Mouse (Mus musculus) adrenal gland, adult 10 weeks (tissue): ENCODE results near the gene Vmn1r19. TPM values are rescaled to one million over a fixed set of nuclear protein-coding genes. Genes with fewer than 3 reads are reported as not detected.

Source experiments
- polyA plus RNA-seq: library from polyadenylated mRNA; stranded (reverse); fragments of 350-450 nt; fragmentation: Illumina TruSeq; extraction: RNeasy Lipid Tissue Mini Kit (QIAGEN cat#74804); gene quantifications from one replicate; pipeline ENCODE4 v1.2.3, GENCODE M21; 2014; ENCODE audit warnings: low read depth, low replicate concordance

Vmn1r19 gene
- not detected for polyA plus RNA-seq

DNA sequence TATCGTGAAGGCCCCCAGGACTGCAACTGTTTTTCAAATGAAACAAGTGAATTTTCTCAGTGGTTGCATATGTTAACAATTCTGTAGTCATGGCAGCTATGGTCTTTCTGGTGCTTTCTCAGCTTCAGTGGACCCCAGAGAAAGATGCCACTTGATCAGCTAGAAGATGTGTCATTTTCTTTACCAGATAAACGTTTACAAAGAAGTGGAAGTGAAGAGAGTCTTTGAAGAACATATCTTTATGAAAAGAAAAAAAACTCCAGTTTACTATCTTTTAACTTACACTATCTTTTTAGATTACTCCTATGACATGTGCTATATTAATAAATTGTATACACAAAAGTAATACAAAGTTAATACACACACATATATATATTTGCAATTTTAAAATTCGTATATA, at the start of gene Vmn1r19:
Gene Vmn1r19, plus strand, starts transcription at position 301 of the 400 bp plus-strand sequence.

DNA sequence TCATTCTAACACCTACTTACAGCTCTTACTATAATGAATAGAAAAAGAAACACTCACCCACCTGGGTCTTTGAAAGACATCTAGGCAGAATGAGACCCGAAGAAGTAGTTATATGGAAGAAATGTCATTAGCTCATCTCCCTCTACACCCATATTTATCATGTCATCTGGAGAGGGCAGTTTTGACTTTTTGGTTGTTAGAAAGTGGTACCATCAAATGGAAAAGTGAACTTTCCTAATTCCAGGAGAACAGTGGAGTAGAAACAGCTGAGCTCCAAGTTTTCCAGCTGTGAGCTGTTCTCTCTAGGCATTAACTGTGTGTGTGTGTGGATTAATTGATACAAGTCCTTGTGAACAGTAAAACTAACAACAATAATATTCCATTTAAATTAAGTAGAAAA, 40.0 kb upstream of the Vmn1r19 start, which contains the start of gene Vmn1r17:
Gene Vmn1r17, minus strand, starts transcription at position 101 of the 400 bp plus-strand sequence.

DNA sequence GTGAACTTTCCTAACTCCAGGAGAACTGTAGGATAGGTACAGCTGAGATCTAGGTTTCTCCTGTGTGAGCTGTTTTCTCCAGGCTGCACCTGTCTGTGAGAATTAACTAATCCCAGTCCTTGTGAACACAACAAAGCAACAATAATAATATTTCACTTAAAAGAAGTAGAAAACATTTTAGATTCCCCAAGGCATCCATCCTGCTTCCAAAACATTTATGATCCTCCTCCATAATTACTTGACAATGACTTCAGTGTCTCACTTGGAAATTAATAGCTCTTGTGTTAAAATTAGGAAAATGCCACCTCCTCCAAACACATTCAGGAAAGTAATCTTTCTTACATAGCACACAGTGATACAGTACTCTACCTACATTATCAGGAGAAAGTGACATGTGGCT, 7.9 kb upstream of the Vmn1r19 start, which contains the start of gene Vmn1r18:
Gene Vmn1r18, minus strand, starts transcription at position 101 of the 400 bp plus-strand sequence.

DNA sequence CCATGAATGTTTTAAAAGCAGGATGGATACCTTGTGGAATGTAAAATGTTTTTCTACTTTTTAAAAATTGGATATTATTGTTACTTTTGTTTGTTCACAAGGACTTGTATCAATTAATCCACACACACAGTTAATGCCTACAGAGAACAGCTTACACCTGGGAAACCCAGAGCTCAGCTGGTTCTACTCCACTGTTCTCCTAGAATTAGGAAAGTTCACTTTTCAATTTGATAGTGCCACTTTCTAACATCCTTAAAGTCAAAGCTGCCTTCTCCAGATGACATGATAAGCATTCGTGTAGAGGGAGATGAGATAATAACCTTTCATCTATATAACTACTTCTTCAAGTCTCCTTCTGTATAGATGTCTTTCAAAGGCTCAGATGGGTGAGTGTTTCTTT, 25.1 kb downstream of the Vmn1r19 start, which contains the start of gene Vmn1r20:
Gene Vmn1r20, plus strand, starts transcription at position 301 of the 400 bp plus-strand sequence.

Other genes starting within 250 kb of the Vmn1r19 start
- not detected for gene Vmn1r12, start 246.9 kb upstream of the Vmn1r19 start, polyA plus RNA-seq
- not detected for gene Vmn1r13, start 200.5 kb upstream of the Vmn1r19 start, polyA plus RNA-seq
- gene Vmn1r14, start 172.1 kb upstream of the Vmn1r19 start, polyA plus RNA-seq = not detected
- gene Vmn1r15, start 145.8 kb upstream of the Vmn1r19 start, polyA plus RNA-seq = not detected
- gene Vmn1r16, start 74.3 kb upstream of the Vmn1r19 start, polyA plus RNA-seq = not detected
- gene Vmn1r17, start 40.1 kb upstream of the Vmn1r19 start, polyA plus RNA-seq = not detected
- not detected for gene Vmn1r18, start 8.0 kb upstream of the Vmn1r19 start, polyA plus RNA-seq
- not detected for gene Vmn1r20, start 25.1 kb downstream of the Vmn1r19 start, polyA plus RNA-seq
- 82.1 TPM for gene Ppm1k, start 131.7 kb downstream of the Vmn1r19 start, polyA plus RNA-seq
- gene Herc6, start 177.2 kb downstream of the Vmn1r19 start, polyA plus RNA-seq = 65.7 TPM